Comparison of ENCODE assay signal across 8 mouse cellular contexts in the genomic region with DNA sequence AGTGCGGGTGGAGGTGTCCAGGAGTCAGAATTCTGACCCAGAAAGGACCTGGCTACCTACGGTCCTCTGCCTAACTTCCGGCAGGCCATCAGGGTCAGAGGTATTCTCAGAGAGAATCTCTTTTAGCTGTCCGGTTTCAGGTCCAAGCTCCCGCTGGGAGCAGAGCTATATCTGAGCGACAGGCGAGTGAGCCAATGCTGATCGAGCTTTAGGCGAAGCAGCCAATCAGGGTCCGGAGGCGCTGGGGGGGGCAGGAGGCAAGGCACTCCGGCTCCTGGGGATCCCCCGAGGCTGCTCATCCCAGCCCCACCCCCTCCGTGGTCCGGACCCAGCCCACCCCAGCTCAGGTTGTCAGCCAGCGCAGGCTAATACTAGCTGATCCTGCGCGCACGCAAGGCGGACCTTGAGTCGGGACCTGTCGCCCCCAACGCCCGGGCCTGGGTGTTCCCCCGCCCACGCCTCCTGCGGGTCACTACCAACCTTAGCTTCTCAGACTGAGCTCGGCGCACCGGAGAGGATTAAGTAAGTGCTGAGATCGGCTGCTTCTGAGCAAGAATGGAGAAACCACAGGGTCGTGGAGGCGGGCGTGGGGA. TPM values are rescaled to one million over a fixed set of nuclear protein-coding genes. Genes with fewer than 3 reads are reported as not detected.
DNase-seq lines count a peak whose midpoint lies in the region; ATAC-seq and TF ChIP-seq lines count a peak whose summit lies in the region.

A gene (plus strand): TSS at position 336 of the 593 bp plus-strand sequence.

- H3K9ac ChIP-seq in hindbrain, postnatal 0 days (replicated peaks; ENCODE audit: low read length): peak within 1 kb of the TSS; percentile 57

- no peaks in the 10 kb centered on the region for H3K9me3 ChIP-seq in hindbrain, postnatal 0 days (ENCODE audit: low read length)

- no peaks in the 10 kb centered on the region for H3K27me3 ChIP-seq in hindbrain, postnatal 0 days (ENCODE audit: insufficient read depth, low read length)

- H3K27ac ChIP-seq in hindbrain, postnatal 0 days: peak within 1 kb of the TSS; percentile 61
- H3K27ac ChIP-seq in left cerebral cortex, adult 2 months: peak within 1 kb of the TSS; percentile 77

- peak; percentile 95 for DNase-seq in R1 (ENCODE audit: low read depth, low spot score)
- DNase-seq in cerebellum, postnatal 14 days: peak; percentile 98 to 99
- peak; percentile 95 for DNase-seq in gastrocnemius, adult 18-20 months (ENCODE audit: low spot score)
- DNase-seq in hindbrain, postnatal 0 days (ENCODE audit: low spot score): peak; percentile 96
- peak; percentile 88 to 93 for DNase-seq in left cerebral cortex, adult 2 months (ENCODE audit: extremely low spot score in 1 of 2, low spot score in 2 of 2)
- peak; percentile 93 to 95 for DNase-seq in right cerebral cortex, adult 2 months (ENCODE audit: low spot score in 2 of 2)
- DNase-seq in urinary bladder, postnatal 14 days (ENCODE audit: low spot score): peak; percentile 96

- peaks cover 11% of the 10 kb centered on the region for H3K4me1 ChIP-seq in hindbrain, postnatal 0 days (ENCODE audit: insufficient read depth, low read length)

- H3K4me2 ChIP-seq in hindbrain, postnatal 0 days (ENCODE audit: low read depth, low read length): peak within 1 kb of the TSS; percentile 68

- H3K36me3 ChIP-seq in hindbrain, postnatal 0 days (ENCODE audit: insufficient read depth, low read length): no peaks in the 10 kb centered on the region

- ATAC-seq in hindbrain, postnatal 0 days: peak; percentile 91
- ATAC-seq in megakaryocyte, adult 5-6 weeks (ENCODE audit: poor library complexity, severe bottlenecking): peak; percentile 78

- intact Hi-C loops in left cerebral cortex, adult 2 months (cut with DNase I): no loop called here

- H3K4me3 ChIP-seq in hindbrain, postnatal 0 days (ENCODE audit: low read length): peak within 1 kb of the TSS; percentile 49
- H3K4me3 ChIP-seq in left cerebral cortex, adult 2 months: peak within 1 kb of the TSS; percentile 81

- peak; percentile 30; the same call in 1 of the 2 replicates for TF ChIP-seq CTCF in hindbrain, postnatal 0 days (IDR thresholded peaks at IDR 0.05; ENCODE audit: low read depth)
- TF ChIP-seq CTCF in left cerebral cortex, adult 2 months (IDR thresholded peaks at IDR 0.05): no peak

- WGBS in hindbrain, postnatal 0 days: under 1% methylated on average over 34 of the region's 34 CpGs

RNA-seq across cellular contexts. Expression of the gene that starts here (rescaled TPM):
- total RNA-seq in gastrocnemius, adult 18-20 months (2021): 10 to 100 TPM; 31.8 to 32.2 TPM
- 12.5 and 27.7 TPM in 2 replicates for total RNA-seq in hindbrain, postnatal 0 days (2014; rRNA removed)
- polyA plus RNA-seq in hindbrain, postnatal 0 days (2015; fragmentation: Nextera tagmentation; extraction: Ambion mirVana): 10.9 and 11.2 TPM in 2 replicates
- total RNA-seq in left cerebral cortex, adult 2 months (2021): 1 to 10 TPM; 4.3 to 4.4 TPM
- not detected in 2 replicates for total RNA-seq in megakaryocyte, adult 5-6 weeks (2015)
- not detected in 2 replicates for total RNA-seq in megakaryocyte, adult 5-6 weeks (2017)

Comparison
In these comparisons a context has a peak if more than half of its experiments do, and no peak if none do; other contexts are left out.
1. Peak in every context shown above with its lines: DNase-seq, ATAC-seq, H3K4me3 ChIP-seq and H3K27ac ChIP-seq.
2. RNA of the gene that starts here (total RNA-seq): 31.8 to 32.2 TPM in gastrocnemius, adult 18-20 months, 12.5 to 27.7 TPM in hindbrain, postnatal 0 days and 4.3 to 4.4 TPM in left cerebral cortex, adult 2 months; not detected in megakaryocyte, adult 5-6 weeks; every median in the first group is over 4 times any median in the second.
3. Peak in ATAC-seq in megakaryocyte, adult 5-6 weeks; RNA of the gene not detected or under 1 TPM.